Mouse (Mus musculus) heart, embryonic 12.5 days (tissue): ENCODE measurements at regions not wholly inside any gene's neighbourhood (a gene's known extent, or its start where the extent isn't known, plus 50 kb on each side); places are given as distances from the start of the nearest gene placed in this dataset.

Experiments used
- ATAC-seq: fragments of 200-750 bp; cut with Nextera tagmentation; 2 replicates; pipeline ENCODE4 v1.8.0; 2017; ENCODE audit warnings: moderate TSS enrichment, moderate library complexity; ENCODE audit not compliant: insufficient number of reproducible peaks, low FRiP score
- H3K27ac ChIP-seq: fragments of 300-500 bp; sonication (generic); 2 replicates; pipeline ENCODE4 v1.5.1; 2016; ENCODE audit warnings: mild to moderate bottlenecking, moderate library complexity; ENCODE audit not compliant: poor library complexity, severe bottlenecking
- H3K27me3 ChIP-seq: fragments of 300-500 bp; sonication (generic); replicated peaks from 2 replicates; pipeline ENCODE4 v1.6.1; 2016; ENCODE audit warnings: mild to moderate bottlenecking, moderate library complexity
- H3K36me3 ChIP-seq: fragments of 300-500 bp; sonication (generic); 2 replicates; pipeline ENCODE4 v1.6.1; 2016; ENCODE audit warnings: mild to moderate bottlenecking, moderate library complexity
- H3K4me1 ChIP-seq: fragments of 300-500 bp; sonication (generic); replicated peaks from 2 replicates; pipeline ENCODE4 v1.6.1; 2016; ENCODE audit warnings: mild to moderate bottlenecking
- H3K4me2 ChIP-seq: fragments of 300-500 bp; sonication (generic); 2 replicates; pipeline ENCODE4 v1.6.1; 2016; ENCODE audit warnings: mild to moderate bottlenecking, moderate library complexity
- H3K4me3 ChIP-seq: fragments of 300-500 bp; sonication (generic); 2 replicates; pipeline ENCODE4 v1.5.1; 2016; ENCODE audit warnings: mild to moderate bottlenecking
- H3K9ac ChIP-seq: fragments of 300-500 bp; sonication (generic); 2 replicates; pipeline ENCODE4 v1.6.1; 2016; ENCODE audit warnings: mild to moderate bottlenecking, moderate library complexity
- H3K9me3 ChIP-seq: fragments of 300-500 bp; sonication (generic); replicated peaks from 2 replicates; pipeline ENCODE4 v1.6.1; 2016; ENCODE audit warnings: mild to moderate bottlenecking, moderate library complexity
- WGBS: fragments of 180-500 bp; shearing (Covaris S2); methylation state at CpG from one replicate; pipeline ENCODE4 v1.1.7; 2016; 5-methylcytosine and 5-hydroxymethylcytosine counted together

DNA sequence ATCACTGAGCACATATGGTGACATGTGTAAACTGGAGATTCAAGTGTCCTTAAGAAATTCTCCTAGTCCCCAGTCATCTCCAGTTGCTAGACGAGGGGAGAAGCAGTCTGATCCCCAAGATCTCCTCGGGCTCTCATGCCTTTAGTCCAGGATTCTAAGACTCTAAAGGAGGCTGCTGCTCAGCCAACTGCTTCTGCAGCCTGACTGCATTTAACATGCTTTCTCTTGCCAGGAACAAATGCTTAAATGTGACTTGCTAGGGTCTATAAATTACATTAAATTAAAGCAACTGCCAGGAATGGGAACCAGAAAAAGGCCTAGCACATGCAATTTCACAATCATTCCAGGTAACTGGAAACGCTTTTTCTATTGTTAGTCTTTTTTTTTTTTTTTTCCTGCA, 599.8 kb upstream of the Gcfc2 start:
- Histone ChIP-seq H3K4me1 (no peaks in the 10 kb centered on the region), H3K9me3 (peaks cover 2% of the 10 kb centered on the region; the same call in 1 of the 2 replicates), H3K4me2 (no peak overlapping the region), H3K36me3 (no peaks in the 10 kb centered on the region), H3K27me3 (no peaks in the 10 kb centered on the region), H3K9ac (no peak overlapping the region), H3K4me3 (no peak overlapping the region), H3K27ac (no peak overlapping the region)
- WGBS, result 69% methylated on average over 3 of the region's 3 CpGs
- no peak for ATAC-seq

DNA sequence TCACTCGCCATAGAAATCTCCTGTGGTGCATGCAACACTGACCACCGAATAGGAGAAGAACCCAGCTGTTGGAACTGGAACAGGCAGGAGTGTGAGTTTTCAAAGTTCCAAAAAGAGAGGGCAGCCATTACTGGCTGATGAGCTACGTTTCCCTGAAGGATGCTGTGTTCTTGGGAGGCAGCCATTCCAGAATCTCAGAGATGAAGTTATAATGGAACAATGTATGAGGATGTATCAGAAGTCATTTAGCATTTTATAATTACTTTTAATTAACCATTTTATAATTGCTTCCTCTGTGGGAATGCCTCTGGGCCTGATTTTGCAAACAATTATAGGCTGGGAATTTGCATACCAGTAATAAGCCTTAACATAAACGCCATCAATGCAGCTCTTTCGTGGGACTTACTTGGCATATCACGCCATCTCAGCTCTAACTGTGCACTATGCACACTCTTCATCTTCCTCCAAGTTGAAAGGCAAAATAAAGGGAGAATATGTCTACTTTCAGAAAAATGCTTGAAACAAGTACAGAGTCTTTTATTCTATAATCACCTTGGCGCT, 559.4 kb upstream of the Gcfc2 start:
- no peak overlapping the region for H3K27ac ChIP-seq
- no peaks in the 10 kb centered on the region for H3K4me1 ChIP-seq
- WGBS, result 78% methylated on average over 7 of the region's 7 CpGs

DNA sequence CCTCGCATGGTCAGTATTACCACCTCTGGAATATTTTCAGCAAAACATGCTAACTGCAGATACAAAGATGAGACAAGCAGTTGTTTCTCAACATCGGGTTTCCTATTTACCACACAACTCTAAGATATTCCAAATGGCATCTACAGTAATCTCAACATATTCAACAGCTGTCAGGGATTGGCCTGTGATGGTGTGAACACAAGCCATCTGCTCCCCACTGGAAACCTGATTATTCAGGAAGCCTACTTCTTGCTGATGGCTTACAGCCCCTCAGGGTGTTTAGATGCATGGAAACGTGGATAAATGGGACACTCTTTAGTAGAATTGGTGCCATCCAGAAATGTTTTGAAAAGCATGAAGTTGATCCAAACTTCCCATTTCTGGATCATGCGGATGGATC, 535.0 kb upstream of the Gcfc2 start:
- Histone ChIP-seq H3K9ac (no peak overlapping the region), H3K27me3 (no peaks in the 10 kb centered on the region), H3K4me2 (no peak overlapping the region), H3K9me3 (no peaks in the 10 kb centered on the region), H3K4me3 (no peak overlapping the region), H3K4me1 (no peaks in the 10 kb centered on the region), H3K36me3 (no peaks in the 10 kb centered on the region), H3K27ac (no peak overlapping the region)
- 68% methylated on average over 4 of the region's 4 CpGs for WGBS
- ATAC-seq, result no peak

More for the DNA sequence above, 559.4 kb upstream of the Gcfc2 start:
- Histone ChIP-seq H3K27me3 (no peaks in the 10 kb centered on the region), H3K4me2 (no peak overlapping the region), H3K4me3 (no peak overlapping the region), H3K9ac (no peak overlapping the region), H3K9me3 (no peaks in the 10 kb centered on the region), H3K36me3 (no peaks in the 10 kb centered on the region)
- no peak for ATAC-seq

DNA sequence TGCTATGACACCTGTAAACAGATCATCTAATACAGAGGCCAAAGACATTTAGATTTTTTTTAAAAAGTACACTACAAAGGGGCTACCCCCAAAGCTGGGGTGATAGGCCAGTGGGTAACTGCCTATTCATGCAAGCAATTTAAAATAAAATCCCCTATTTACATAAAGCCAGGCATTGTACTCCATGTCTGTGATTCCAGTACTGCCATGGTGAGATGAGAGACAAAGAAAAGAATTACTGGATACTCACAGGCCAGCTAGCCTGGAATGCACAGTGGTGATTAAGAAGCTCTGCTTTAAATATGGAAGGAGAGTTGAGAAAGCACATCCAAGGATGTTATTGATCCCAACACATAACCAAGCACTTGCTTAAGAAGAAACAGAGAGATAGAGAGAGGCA, 520.3 kb upstream of the Gcfc2 start:
- no peaks in the 10 kb centered on the region for H3K36me3 ChIP-seq
- H3K4me2 ChIP-seq, result no peak overlapping the region
- no peaks in the 10 kb centered on the region for H3K27me3 ChIP-seq
- H3K4me3 ChIP-seq, result no peak overlapping the region
- H3K9ac ChIP-seq, result no peak overlapping the region
- no peak overlapping the region for H3K27ac ChIP-seq
- no peaks in the 10 kb centered on the region for H3K4me1 ChIP-seq
- ATAC-seq, result no peak
- no peaks in the 10 kb centered on the region for H3K9me3 ChIP-seq

- no peaks in the 10 kb centered on the region for H3K36me3 ChIP-seq
- no peak overlapping the region for H3K9ac ChIP-seq
- no peaks in the 10 kb centered on the region for H3K9me3 ChIP-seq
- H3K4me3 ChIP-seq, result no peak overlapping the region
- no peaks in the 10 kb centered on the region for H3K4me1 ChIP-seq
- no peak overlapping the region for H3K27ac ChIP-seq
- H3K27me3 ChIP-seq, result no peaks in the 10 kb centered on the region
- no peak overlapping the region for H3K4me2 ChIP-seq
- no peak for ATAC-seq
- 80% methylated on average over 5 of the region's 5 CpGs for WGBS
Measured at GRCm38 (mm10) chr6:81413611-81414010, 509.9 kb upstream of the Gcfc2 start.

GRCm38 (mm10) chr6:81434745-81435144, 488.7 kb upstream of the Gcfc2 start:
- H3K27ac ChIP-seq, result no peak overlapping the region
- no peaks in the 10 kb centered on the region for H3K9me3 ChIP-seq
- H3K27me3 ChIP-seq, result no peaks in the 10 kb centered on the region
- no peak for ATAC-seq
- WGBS, result 72% methylated on average over 6 of the region's 6 CpGs
- no peaks in the 10 kb centered on the region for H3K36me3 ChIP-seq
- H3K4me1 ChIP-seq, result no peaks in the 10 kb centered on the region
- no peak overlapping the region for H3K4me3 ChIP-seq
- no peak overlapping the region for H3K4me2 ChIP-seq
- no peak overlapping the region for H3K9ac ChIP-seq

- Histone ChIP-seq H3K9me3 (no peaks in the 10 kb centered on the region), H3K27ac (no peak overlapping the region), H3K4me3 (no peak overlapping the region), H3K4me2 (no peak overlapping the region), H3K4me1 (no peaks in the 10 kb centered on the region), H3K36me3 (no peaks in the 10 kb centered on the region), H3K9ac (no peak overlapping the region), H3K27me3 (no peaks in the 10 kb centered on the region)
- ATAC-seq, result no peak
- 85% methylated on average over 2 of the region's 2 CpGs for WGBS
Measured at GRCm38 (mm10) chr6:81438951-81439722, 484.3 kb upstream of the Gcfc2 start.

DNA sequence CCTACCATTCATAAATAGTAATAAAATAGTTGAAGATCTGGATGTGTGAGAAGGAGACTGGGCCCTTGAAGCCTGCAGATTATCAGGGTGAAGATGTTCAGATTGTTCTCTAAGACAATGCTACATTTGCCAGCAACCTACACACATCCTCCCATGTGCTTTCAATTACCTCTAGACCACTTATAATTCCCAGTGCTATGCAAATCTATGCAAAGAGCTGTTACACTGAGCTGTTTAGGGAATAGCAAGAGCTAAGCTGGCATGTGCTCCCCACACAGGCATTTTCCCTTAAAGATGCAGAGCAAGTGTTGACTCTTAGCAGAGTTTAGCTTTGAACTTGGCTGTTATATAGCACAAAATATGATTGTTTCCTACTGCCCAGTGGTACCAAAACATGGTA, 482.1 kb upstream of the Gcfc2 start:
- H3K4me1 ChIP-seq, result no peaks in the 10 kb centered on the region
- no peak overlapping the region for H3K27ac ChIP-seq
- no peak overlapping the region for H3K4me2 ChIP-seq
- H3K9me3 ChIP-seq, result no peaks in the 10 kb centered on the region
- no peak overlapping the region for H3K4me3 ChIP-seq
- H3K36me3 ChIP-seq, result no peaks in the 10 kb centered on the region
- no peaks in the 10 kb centered on the region for H3K27me3 ChIP-seq
- H3K9ac ChIP-seq, result no peak overlapping the region
- ATAC-seq, result no peak

DNA sequence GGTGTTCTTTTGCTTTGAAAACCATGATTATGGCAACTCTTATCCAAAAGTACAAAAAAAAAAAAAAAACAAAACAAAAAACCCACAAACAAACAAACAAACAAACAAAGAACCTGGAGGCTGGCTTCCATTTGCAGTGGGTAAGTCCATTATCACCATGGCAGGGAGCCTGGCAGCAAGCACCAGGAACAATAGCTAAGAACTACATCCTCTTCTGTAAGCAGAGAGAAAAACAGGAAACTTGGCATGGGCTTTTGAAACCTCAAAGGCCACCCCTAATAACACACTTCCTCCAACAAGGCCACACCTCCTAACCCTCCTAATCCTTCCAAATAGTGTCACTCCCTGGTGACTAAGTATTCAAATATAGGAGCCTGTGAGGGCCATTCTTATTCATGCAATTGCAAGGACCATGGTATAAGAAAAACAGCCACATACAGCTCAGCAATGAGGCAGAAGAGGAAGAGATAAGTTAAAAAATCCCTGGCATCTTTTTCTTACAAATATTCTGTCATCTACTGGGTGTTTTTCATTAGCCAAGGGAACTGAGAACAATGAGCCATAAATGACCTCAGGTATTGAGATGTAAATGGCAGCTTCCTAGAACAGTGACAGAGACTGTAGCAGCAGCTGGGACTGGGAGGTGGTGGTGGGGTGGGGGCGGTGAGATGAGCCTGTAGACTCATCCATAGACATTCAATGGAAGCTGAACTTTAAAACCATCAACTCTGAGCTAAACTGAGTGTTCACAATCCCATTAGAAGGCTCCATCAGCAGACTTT, 477.3 kb upstream of the Gcfc2 start:
- H3K9me3 ChIP-seq, result no peaks in the 10 kb centered on the region
- H3K4me1 ChIP-seq, result no peaks in the 10 kb centered on the region
- no peak overlapping the region for H3K27ac ChIP-seq
- no peak overlapping the region for H3K9ac ChIP-seq
- H3K4me2 ChIP-seq, result no peak overlapping the region
- H3K27me3 ChIP-seq, result no peaks in the 10 kb centered on the region
- ATAC-seq, result no peak
- no peak overlapping the region for H3K4me3 ChIP-seq
- H3K36me3 ChIP-seq, result no peaks in the 10 kb centered on the region
- 82% methylated on average over 1 of the region's 1 CpGs for WGBS

DNA sequence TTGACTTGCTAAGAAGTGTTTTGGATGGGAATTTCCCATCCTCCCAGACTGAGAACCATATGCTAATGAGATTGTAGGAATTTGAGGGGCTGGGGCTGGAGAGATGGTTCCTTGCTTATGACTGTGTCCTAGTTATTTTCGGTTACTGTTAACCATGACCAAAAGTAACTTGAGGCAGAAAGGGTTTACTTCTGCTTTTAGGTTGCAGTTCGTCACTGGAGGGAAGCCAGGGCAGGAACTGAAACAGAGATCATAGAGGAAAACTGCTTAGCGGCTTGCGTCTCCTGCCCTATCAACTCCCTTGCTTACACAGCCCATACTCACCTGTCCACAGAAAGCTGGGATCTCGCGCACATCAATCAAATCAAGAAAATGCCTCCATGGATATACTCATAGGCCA, 475.8 kb upstream of the Gcfc2 start:
- no peak overlapping the region for H3K9ac ChIP-seq
- H3K27me3 ChIP-seq, result no peaks in the 10 kb centered on the region
- H3K4me2 ChIP-seq, result no peak overlapping the region
- H3K27ac ChIP-seq, result no peak overlapping the region
- 88% methylated on average over 6 of the region's 6 CpGs for WGBS
- no peaks in the 10 kb centered on the region for H3K36me3 ChIP-seq
- H3K4me3 ChIP-seq, result no peak overlapping the region
- H3K9me3 ChIP-seq, result no peaks in the 10 kb centered on the region
- no peak for ATAC-seq
- no peaks in the 10 kb centered on the region for H3K4me1 ChIP-seq

- H3K27me3 ChIP-seq, result no peaks in the 10 kb centered on the region
- no peak overlapping the region for H3K4me3 ChIP-seq
- WGBS, result 77% methylated on average over 3 of the region's 3 CpGs
- no peaks in the 10 kb centered on the region for H3K9me3 ChIP-seq
- no peak for ATAC-seq
- no peaks in the 10 kb centered on the region for H3K4me1 ChIP-seq
- H3K27ac ChIP-seq, result no peak overlapping the region
- H3K9ac ChIP-seq, result no peak overlapping the region
- H3K36me3 ChIP-seq, result no peaks in the 10 kb centered on the region
- H3K4me2 ChIP-seq, result no peak overlapping the region
Measured at GRCm38 (mm10) chr6:81448366-81448765, 475.1 kb upstream of the Gcfc2 start.
